Mouse (Mus musculus): ENCODE measurements at regions not wholly inside any gene's neighbourhood (a gene's known extent, or its start where the extent isn't known, plus 50 kb on each side); places are given as distances from the start of the nearest gene placed in this dataset.
A peak's percentile ranks its signal among the peaks of the same experiment; 100 is the strongest.

- no peak overlapping the region for H3K9ac ChIP-seq
- no peak overlapping the region for H3K27ac ChIP-seq
- H3K36me3 ChIP-seq (replicated peaks): no peaks in the 10 kb centered on the region
- H3K4me3 ChIP-seq (replicated peaks): no peak overlapping the region
- no peaks in the 10 kb centered on the region for H3K9me3 ChIP-seq
- 86% methylated on average over 3 of the region's 3 CpGs for WGBS
- H3K4me1 ChIP-seq: no peaks in the 10 kb centered on the region
- ATAC-seq (ENCODE audit: low FRiP score): no peak
- no peak overlapping the region for H3K4me2 ChIP-seq
- H3K27me3 ChIP-seq: no peaks in the 10 kb centered on the region
Observed at GRCm38 (mm10) chr10:99959279-99959678, 56.2 kb upstream of the Kitl start.

DNA sequence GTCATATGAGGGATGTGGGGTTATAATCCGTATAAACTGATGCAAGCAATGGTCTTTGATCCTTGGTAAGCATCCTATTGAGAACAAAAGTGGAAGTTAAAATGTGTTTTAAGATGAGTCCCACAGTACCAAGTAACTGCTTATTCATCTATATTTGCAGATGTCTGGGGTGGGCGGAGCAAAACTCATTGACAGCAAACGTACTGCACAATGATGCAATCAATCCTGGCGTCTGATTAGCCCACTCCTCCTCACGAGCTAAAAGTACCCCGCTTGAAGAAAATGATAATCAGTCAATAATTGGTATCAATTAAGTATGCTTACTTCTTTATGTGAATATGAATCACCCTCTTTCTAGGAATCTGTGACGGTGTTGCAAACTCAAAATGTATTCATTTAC, 62.9 kb upstream of the Kitl start:
- no peaks in the 10 kb centered on the region for H3K27me3 ChIP-seq
- no peak for ATAC-seq (ENCODE audit: low FRiP score)
- 58% methylated on average over 7 of the region's 7 CpGs for WGBS
- no peaks in the 10 kb centered on the region for H3K4me1 ChIP-seq
- no peak overlapping the region for H3K9ac ChIP-seq
- no peaks in the 10 kb centered on the region for H3K36me3 ChIP-seq (replicated peaks)
- H3K27ac ChIP-seq: no peak overlapping the region
- no peak overlapping the region for H3K4me2 ChIP-seq
- no peak overlapping the region for H3K4me3 ChIP-seq (replicated peaks)
- no peaks in the 10 kb centered on the region for H3K9me3 ChIP-seq

GRCm38 (mm10) chr10:99951718-99952117, 63.7 kb upstream of the Kitl start:
- ATAC-seq (ENCODE audit: low FRiP score): no peak

DNA sequence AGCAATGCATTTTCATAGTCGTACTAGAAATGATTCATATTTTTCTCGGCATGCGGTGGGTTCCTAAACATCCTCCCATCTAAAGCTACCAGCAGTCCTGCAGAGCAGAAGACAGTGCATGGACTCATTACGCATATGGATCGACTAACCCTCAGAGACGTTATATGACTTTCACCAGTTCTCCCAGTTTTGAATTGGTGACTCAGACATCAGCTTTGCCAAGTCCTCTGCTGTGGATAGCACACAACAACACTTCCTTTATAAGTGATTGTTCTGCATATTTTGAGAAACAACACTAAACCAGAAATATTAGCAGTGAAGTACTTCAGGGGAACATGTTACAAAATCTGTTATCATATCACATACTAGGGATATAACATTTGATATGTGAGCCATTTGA, 64.1 kb upstream of the Kitl start:
- ATAC-seq (ENCODE audit: low FRiP score): no peak

More at GRCm38 (mm10) chr10:99951718-99952117, 63.7 kb upstream of the Kitl start:
- 85% methylated on average over 4 of the region's 4 CpGs for WGBS
- Histone ChIP-seq H3K36me3 (replicated peaks) (no peaks in the 10 kb centered on the region), H3K27ac (no peak overlapping the region), H3K9ac (no peak overlapping the region), H3K4me2 (no peak overlapping the region), H3K9me3 (no peaks in the 10 kb centered on the region), H3K4me1 (no peaks in the 10 kb centered on the region), H3K27me3 (no peaks in the 10 kb centered on the region), H3K4me3 (replicated peaks) (no peak overlapping the region)

DNA sequence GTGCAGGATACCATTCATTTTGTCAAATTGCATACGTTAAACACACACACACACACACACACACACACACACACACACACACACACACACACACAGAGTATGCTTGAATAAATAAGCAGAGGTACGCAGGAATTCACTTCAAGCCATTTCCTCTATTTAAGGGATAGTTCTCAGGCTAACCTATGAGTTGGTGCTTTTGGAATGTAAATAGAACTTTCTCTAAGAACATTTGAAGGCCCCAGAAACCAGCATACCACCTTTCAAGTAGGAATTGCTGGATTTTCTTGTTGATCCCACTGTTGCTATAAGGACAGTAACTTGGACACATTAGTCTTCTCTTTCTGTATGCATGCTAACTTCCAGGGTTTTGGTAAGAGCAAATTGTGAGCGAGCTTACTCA, 66.7 kb upstream of the Kitl start:
- ATAC-seq (ENCODE audit: low FRiP score): no peak
- no peak overlapping the region for H3K4me3 ChIP-seq (replicated peaks)
- H3K4me1 ChIP-seq: no peaks in the 10 kb centered on the region
- no peak overlapping the region for H3K4me2 ChIP-seq
- H3K9me3 ChIP-seq: no peaks in the 10 kb centered on the region
- H3K9ac ChIP-seq: no peak overlapping the region
- no peaks in the 10 kb centered on the region for H3K36me3 ChIP-seq (replicated peaks)
- H3K27me3 ChIP-seq: no peaks in the 10 kb centered on the region
- H3K27ac ChIP-seq: no peak overlapping the region
- 76% methylated on average over 3 of the region's 3 CpGs for WGBS

More for the DNA sequence above, 64.1 kb upstream of the Kitl start:
- H3K27ac ChIP-seq: no peak overlapping the region
- H3K4me2 ChIP-seq: no peak overlapping the region
- H3K4me3 ChIP-seq (replicated peaks): no peak overlapping the region
- no peak overlapping the region for H3K9ac ChIP-seq
- no peaks in the 10 kb centered on the region for H3K36me3 ChIP-seq (replicated peaks)
- 93% methylated on average over 6 of the region's 6 CpGs for WGBS
- H3K27me3 ChIP-seq: no peaks in the 10 kb centered on the region
- no peaks in the 10 kb centered on the region for H3K9me3 ChIP-seq
- no peaks in the 10 kb centered on the region for H3K4me1 ChIP-seq

DNA sequence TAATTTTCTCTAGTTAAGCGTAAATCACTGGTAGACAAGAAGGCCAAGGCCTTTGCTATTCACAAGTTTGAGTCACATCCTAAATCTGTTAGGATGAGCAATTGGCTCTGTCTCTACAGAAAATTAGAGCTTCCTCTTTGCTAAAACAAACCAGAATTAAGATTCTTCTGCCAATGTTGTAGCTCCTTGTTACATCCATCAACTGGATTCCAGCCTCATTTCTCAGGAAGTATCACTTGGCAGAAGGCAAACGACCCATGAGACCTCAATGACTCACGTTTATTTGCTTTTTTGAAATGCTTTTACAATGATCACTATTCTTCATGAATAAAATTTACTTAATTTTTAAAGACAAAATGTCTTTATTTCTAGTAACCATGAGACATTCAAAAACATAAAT, 70.0 kb upstream of the Kitl start:
- Histone ChIP-seq H3K27ac (no peak overlapping the region), H3K4me2 (no peak overlapping the region), H3K36me3 (replicated peaks) (no peaks in the 10 kb centered on the region), H3K4me3 (replicated peaks) (no peak overlapping the region), H3K27me3 (no peaks in the 10 kb centered on the region; the same call in 1 of the 2 replicates), H3K9me3 (no peaks in the 10 kb centered on the region), H3K4me1 (peaks cover 11% of the 10 kb centered on the region; the same call in 1 of the 2 replicates), H3K9ac (no peak overlapping the region)
- no peak for ATAC-seq (ENCODE audit: low FRiP score)
- 86% methylated on average over 3 of the region's 3 CpGs for WGBS

DNA sequence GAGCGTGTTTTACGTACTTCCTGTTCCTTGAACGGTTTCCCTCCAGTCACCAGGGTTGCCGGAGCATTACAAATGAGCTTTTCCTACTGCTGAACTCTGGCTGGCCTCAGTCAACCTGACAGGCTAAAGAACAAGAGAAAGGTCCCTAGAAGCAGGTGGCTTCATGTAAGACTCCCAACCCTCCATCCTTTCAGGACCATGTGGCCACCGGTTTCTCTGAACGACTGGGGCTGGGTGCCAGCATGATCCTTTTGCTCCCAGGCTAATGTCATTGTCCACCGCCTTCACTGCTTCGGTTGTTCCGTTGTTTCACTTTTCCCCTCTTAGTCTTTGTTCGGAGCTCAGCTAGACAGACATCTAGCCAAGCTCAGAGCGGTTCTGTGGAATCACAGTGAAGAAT, 73.8 kb upstream of the Kitl start:
- peaks cover 11% of the 10 kb centered on the region; the same call in 1 of the 2 replicates for H3K4me1 ChIP-seq
- no peaks in the 10 kb centered on the region for H3K36me3 ChIP-seq (replicated peaks)
- no peaks in the 10 kb centered on the region; the same call in 1 of the 2 replicates for H3K27me3 ChIP-seq
- ATAC-seq (ENCODE audit: low FRiP score): peak; percentile 36; the same call in 1 of the 2 replicates
- no peaks in the 10 kb centered on the region for H3K9me3 ChIP-seq
- no peak overlapping the region for H3K4me3 ChIP-seq (replicated peaks)
- H3K9ac ChIP-seq: no peak overlapping the region
- H3K27ac ChIP-seq: no peak overlapping the region
- H3K4me2 ChIP-seq: no peak overlapping the region
- WGBS: 16% methylated on average over 11 of the region's 11 CpGs

DNA sequence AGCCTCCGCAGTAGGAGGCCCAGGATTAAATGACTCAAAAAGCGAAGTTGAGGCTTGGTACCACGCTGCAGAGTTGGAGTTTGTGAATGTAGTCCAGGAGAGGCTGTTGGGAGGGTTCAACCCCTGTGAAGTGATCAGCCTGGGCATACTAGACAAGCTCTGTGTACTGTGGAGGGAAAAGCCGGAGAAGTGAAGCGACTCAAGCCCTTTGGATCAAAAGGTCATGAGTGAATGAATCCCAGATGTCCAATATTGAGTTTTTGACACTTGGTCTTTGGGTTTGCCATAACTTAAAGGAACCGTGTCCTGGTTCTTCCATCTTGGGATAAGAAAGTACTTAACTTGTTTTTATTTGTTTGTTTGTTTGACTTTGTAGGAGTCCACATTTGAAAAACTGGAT, 76.5 kb upstream of the Kitl start:
- 87% methylated on average over 6 of the region's 6 CpGs for WGBS
- no peak overlapping the region for H3K9ac ChIP-seq
- ATAC-seq (ENCODE audit: low FRiP score): no peak

GRCm38 (mm10) chr10:99937921-99938618, 77.4 kb upstream of the Kitl start:
- no peaks in the 10 kb centered on the region for H3K9me3 ChIP-seq
- ATAC-seq (ENCODE audit: low FRiP score): no peak
- H3K4me2 ChIP-seq: no peak overlapping the region
- H3K9ac ChIP-seq: no peak overlapping the region
- WGBS: 95% methylated on average over 1 of the region's 1 CpGs
- peaks cover 11% of the 10 kb centered on the region; the same call in 1 of the 2 replicates for H3K4me1 ChIP-seq
- no peak overlapping the region for H3K4me3 ChIP-seq (replicated peaks)
- no peaks in the 10 kb centered on the region; the same call in 1 of the 2 replicates for H3K27me3 ChIP-seq
- H3K36me3 ChIP-seq (replicated peaks): no peaks in the 10 kb centered on the region
- no peak overlapping the region for H3K27ac ChIP-seq

More for the DNA sequence above, 76.5 kb upstream of the Kitl start:
- Histone ChIP-seq H3K4me1 (peaks cover 11% of the 10 kb centered on the region; the same call in 1 of the 2 replicates), H3K4me2 (no peak overlapping the region), H3K9me3 (no peaks in the 10 kb centered on the region), H3K36me3 (replicated peaks) (no peaks in the 10 kb centered on the region), H3K27ac (no peak overlapping the region), H3K4me3 (replicated peaks) (no peak overlapping the region), H3K27me3 (no peaks in the 10 kb centered on the region; the same call in 1 of the 2 replicates)

GRCm38 (mm10) chr10:99929191-99929590, 86.2 kb upstream of the Kitl start:
- Histone ChIP-seq H3K9me3 (no peaks in the 10 kb centered on the region), H3K4me1 (no peaks in the 10 kb centered on the region), H3K27me3 (no peaks in the 10 kb centered on the region), H3K4me3 (replicated peaks) (no peak overlapping the region), H3K9ac (no peak overlapping the region), H3K4me2 (no peak overlapping the region), H3K27ac (no peak overlapping the region), H3K36me3 (replicated peaks) (no peaks in the 10 kb centered on the region)
- ATAC-seq (ENCODE audit: low FRiP score): no peak
- WGBS: 88% methylated on average over 6 of the region's 6 CpGs

GRCm38 (mm10) chr10:99927913-99928312, 87.5 kb upstream of the Kitl start:
- Histone ChIP-seq H3K9ac (no peak overlapping the region), H3K4me1 (no peaks in the 10 kb centered on the region), H3K9me3 (no peaks in the 10 kb centered on the region), H3K36me3 (replicated peaks) (no peaks in the 10 kb centered on the region), H3K27ac (no peak overlapping the region), H3K4me3 (replicated peaks) (no peak overlapping the region), H3K4me2 (no peak overlapping the region), H3K27me3 (no peaks in the 10 kb centered on the region)
- no peak for ATAC-seq (ENCODE audit: low FRiP score)
- WGBS: 94% methylated on average over 7 of the region's 7 CpGs

DNA sequence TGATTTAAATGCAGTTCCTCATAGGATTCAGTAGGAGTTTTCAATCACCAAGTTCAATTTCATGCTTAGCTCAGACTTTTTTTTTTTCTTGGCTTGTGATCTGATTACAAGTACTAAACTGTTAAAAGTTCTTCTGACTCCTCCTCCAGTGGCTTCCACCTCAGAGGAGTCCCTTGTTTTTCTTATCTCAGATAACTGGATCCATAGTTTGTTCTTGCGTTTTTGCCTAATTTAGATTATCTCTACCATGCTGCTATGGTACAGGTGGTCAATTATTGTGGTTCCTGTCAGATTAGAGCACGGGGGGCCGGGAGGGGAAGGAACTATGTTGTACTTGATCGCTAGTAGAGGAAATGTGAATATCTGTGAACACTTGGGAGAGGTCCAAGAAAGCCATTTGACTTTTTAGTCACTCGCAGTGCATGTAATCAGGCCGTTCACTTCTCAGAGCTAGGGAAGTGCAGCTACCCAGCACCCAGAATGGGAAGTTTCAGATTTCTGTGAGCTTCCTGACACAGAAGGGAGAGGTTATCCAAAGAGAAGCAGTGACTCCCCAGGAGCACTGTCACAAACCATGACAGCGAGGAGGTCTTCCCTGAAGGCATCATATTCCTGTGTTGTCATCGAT, 89.0 kb upstream of the Kitl start:
- 86% methylated on average over 8 of the region's 8 CpGs for WGBS
- no peak overlapping the region for H3K27ac ChIP-seq
- H3K9me3 ChIP-seq: no peaks in the 10 kb centered on the region
- no peak overlapping the region for H3K4me2 ChIP-seq
- no peak overlapping the region for H3K4me3 ChIP-seq (replicated peaks)
- H3K4me1 ChIP-seq: no peaks in the 10 kb centered on the region
- no peaks in the 10 kb centered on the region for H3K36me3 ChIP-seq (replicated peaks)
- no peaks in the 10 kb centered on the region for H3K27me3 ChIP-seq
- H3K9ac ChIP-seq: no peak overlapping the region
- no peak for ATAC-seq (ENCODE audit: low FRiP score)

GRCm38 (mm10) chr10:99924541-99924940, 90.9 kb upstream of the Kitl start:
- no peak overlapping the region for H3K9ac ChIP-seq
- 77% methylated on average over 3 of the region's 3 CpGs for WGBS
- H3K27me3 ChIP-seq: no peaks in the 10 kb centered on the region
- no peak overlapping the region for H3K27ac ChIP-seq
- H3K4me1 ChIP-seq: no peaks in the 10 kb centered on the region
- no peak overlapping the region for H3K4me3 ChIP-seq (replicated peaks)
- H3K4me2 ChIP-seq: no peak overlapping the region
- no peaks in the 10 kb centered on the region for H3K36me3 ChIP-seq (replicated peaks)
- no peaks in the 10 kb centered on the region for H3K9me3 ChIP-seq
- ATAC-seq (ENCODE audit: low FRiP score): no peak
